8 mouse cellular contexts compared by ENCODE assay signal in genomic region chr7:102686944-102687501, GRCm38 (mm10). TPM values are rescaled to one million over a fixed set of nuclear protein-coding genes. Genes with fewer than 3 reads are reported as not detected.
DNase-seq lines count a peak whose midpoint lies in the region; ATAC-seq and TF ChIP-seq lines count a peak whose summit lies in the region.

TSS of gene Trim68 (minus strand) at chr7:102687327.

- peak within 1 kb of the TSS; percentile 62 for H3K4me3 ChIP-seq in hindbrain, embryonic 10.5 days
- peak within 1 kb of the TSS; percentile 47 for H3K4me3 ChIP-seq in lung, postnatal 0 days (ENCODE audit: low read depth, low read length)

- peak within 1 kb of the TSS; percentile 87 for H3K27ac ChIP-seq in hindbrain, embryonic 10.5 days
- peak within 1 kb of the TSS; percentile 57 for H3K27ac ChIP-seq in lung, postnatal 0 days (ENCODE audit: low read length)

- under 1% methylated on average over 40 of the region's 40 CpGs for WGBS in hindbrain, embryonic 10.5 days
- under 1% methylated on average over 40 of the region's 40 CpGs for WGBS in lung, postnatal 0 days

- no peaks in the 10 kb centered on the region for H3K9me3 ChIP-seq in hindbrain, embryonic 10.5 days
- H3K9me3 ChIP-seq in lung, postnatal 0 days (ENCODE audit: low read length), result no peaks in the 10 kb centered on the region

- no peak for TF ChIP-seq EP300 in lung, postnatal 0 days (IDR thresholded peaks at IDR 0.05)

- H3K27me3 ChIP-seq in hindbrain, embryonic 10.5 days (ENCODE audit: insufficient read depth, poor library complexity, severe bottlenecking), result no peaks in the 10 kb centered on the region
- H3K27me3 ChIP-seq in lung, postnatal 0 days (replicated peaks; ENCODE audit: insufficient read depth, low read length), result no peaks in the 10 kb centered on the region

- no peak for TF ChIP-seq CTCF in lung, postnatal 0 days (IDR thresholded peaks at IDR 0.05)

- H3K9ac ChIP-seq in lung, postnatal 0 days (replicated peaks; ENCODE audit: low read depth), result peak within 1 kb of the TSS; percentile 33

- ATAC-seq in frontal cortex, adult (ENCODE audit: low TSS enrichment), result peak; percentile 100
- peak; percentile 100 for ATAC-seq in lung, postnatal 0 days

- no peaks in the 10 kb centered on the region for H3K36me3 ChIP-seq in hindbrain, embryonic 10.5 days
- no peaks in the 10 kb centered on the region for H3K36me3 ChIP-seq in lung, postnatal 0 days (ENCODE audit: insufficient read depth, low read length)

- H3K4me2 ChIP-seq in lung, postnatal 0 days (replicated peaks; ENCODE audit: low read depth, low read length), result peak within 1 kb of the TSS; percentile 58

- no peaks in the 10 kb centered on the region for H3K4me1 ChIP-seq in hindbrain, embryonic 10.5 days (replicated peaks)
- H3K4me1 ChIP-seq in lung, postnatal 0 days (ENCODE audit: insufficient read depth, low read depth, low read length), result no peaks in the 10 kb centered on the region

- peak; percentile 90 for DNase-seq in MN1 (ENCODE audit: low spot score)
- peak; percentile 51 for DNase-seq in cerebellum, adult 9-10 months
- peak; percentile 91 for DNase-seq in hindbrain, embryonic 10.5 days (ENCODE audit: low spot score)
- DNase-seq in layer of hippocampus, adult 9-11 months, result peak; percentile 91
- peak; percentile 97 for DNase-seq in lung, postnatal 0 days (ENCODE audit: low spot score)
- peak; percentile 77 for DNase-seq in ovary, postnatal 14 days (ENCODE audit: low spot score)
- DNase-seq in thymus, postnatal 14 days, result peak; percentile 94

RNA-seq across cellular contexts. Expression of gene Trim68, which starts in this region (rescaled TPM):
- 9.6 and 9.9 TPM in 2 replicates for polyA plus RNA-seq in hindbrain, embryonic 10.5 days (2016; fragmentation: Nextera tagmentation; extraction: Ambion mirVana)
- 11.6 and 13.2 TPM in 2 replicates for polyA plus RNA-seq in lung, postnatal 0 days (2015; fragmentation: Nextera tagmentation; extraction: Ambion mirVana)

Comparison
In these comparisons a context has a peak if more than half of its experiments do, and no peak if none do; other contexts are left out.
1. Peak in every context shown above with its lines: DNase-seq, ATAC-seq, H3K4me3 ChIP-seq and H3K27ac ChIP-seq.